Mouse (Mus musculus) embryonic facial prominence, embryonic 11.5 days (tissue): ENCODE data around the gene Adipoq. TPM values are rescaled to one million over a fixed set of nuclear protein-coding genes. Genes with fewer than 3 reads are reported as not detected.

ENCODE experiments used
- ATAC-seq: fragments of 200-750 bp; cut with Nextera tagmentation; replicated peaks from 2 replicates; pipeline ENCODE4 v1.8.0; 2017; ENCODE audit warnings: low read depth; ENCODE audit not compliant: insufficient number of reproducible peaks, low FRiP score, low TSS enrichment
- DNase-seq: peaks from one replicate; pipeline ENCODE4 v3.0.0-alpha.2; 2015; ENCODE audit warnings: low spot score
- H3K27ac ChIP-seq: fragments of 300-500 bp; sonication (generic); replicated peaks from 2 replicates; pipeline ENCODE4 v1.5.1; 2014; ENCODE audit warnings: mild to moderate bottlenecking, low read depth, low read length, control low read depth
- H3K27me3 ChIP-seq: fragments of 300-500 bp; sonication (generic); 2 replicates; pipeline ENCODE4 v1.6.1; 2014; ENCODE audit warnings: mild to moderate bottlenecking, low read length, moderate library complexity, mixed read lengths; ENCODE audit not compliant: control insufficient read depth, insufficient read depth
- H3K36me3 ChIP-seq: fragments of 300-500 bp; sonication (generic); replicated peaks from 2 replicates; pipeline ENCODE4 v1.6.1; 2014; ENCODE audit warnings: low read depth, mild to moderate bottlenecking, low read length, moderate library complexity, mixed read lengths; ENCODE audit not compliant: control insufficient read depth, insufficient read depth
- H3K4me1 ChIP-seq: fragments of 300-500 bp; sonication (generic); 2 replicates; pipeline ENCODE4 v1.6.1; 2014; ENCODE audit warnings: low read length, mixed read lengths; ENCODE audit not compliant: control insufficient read depth, insufficient read depth
- H3K4me2 ChIP-seq: fragments of 300-500 bp; sonication (generic); 2 replicates; pipeline ENCODE4 v1.6.1; 2014; ENCODE audit warnings: low read depth, mild to moderate bottlenecking, control low read depth, low read length, moderate library complexity
- H3K4me3 ChIP-seq: fragments of 300-500 bp; sonication (generic); 2 replicates; pipeline ENCODE4 v1.5.1; 2014; ENCODE audit warnings: low read depth, low read length, control low read depth
- H3K9ac ChIP-seq: fragments of 300-500 bp; sonication (generic); replicated peaks from 2 replicates; pipeline ENCODE4 v1.6.1; 2014; ENCODE audit warnings: mild to moderate bottlenecking, control low read depth, low read length
- H3K9me3 ChIP-seq: fragments of 300-500 bp; sonication (generic); replicated peaks from 2 replicates; pipeline ENCODE4 v1.6.1; 2016; ENCODE audit warnings: mild to moderate bottlenecking, low read length, inconsistent platforms, mixed read lengths; ENCODE audit not compliant: control insufficient read depth
- microRNA-seq: library from miRNA; unstranded; fragments of <30 nt; microRNA quantifications from one replicate; pipeline ENCODE4, GENCODE M21; 2016; ENCODE audit warnings: borderline number of aligned reads
- polyA plus RNA-seq: library from polyadenylated mRNA; unstranded; fragments of >200 nt; fragmentation: Nextera tagmentation; extraction: Ambion mirVana; gene quantifications from 2 replicates; pipeline ENCODE4 v1.2.1, GENCODE M21; 2014

The Adipoq gene
- polyA plus RNA-seq, 1 experiment from 2014 or later = not detected

DNA sequence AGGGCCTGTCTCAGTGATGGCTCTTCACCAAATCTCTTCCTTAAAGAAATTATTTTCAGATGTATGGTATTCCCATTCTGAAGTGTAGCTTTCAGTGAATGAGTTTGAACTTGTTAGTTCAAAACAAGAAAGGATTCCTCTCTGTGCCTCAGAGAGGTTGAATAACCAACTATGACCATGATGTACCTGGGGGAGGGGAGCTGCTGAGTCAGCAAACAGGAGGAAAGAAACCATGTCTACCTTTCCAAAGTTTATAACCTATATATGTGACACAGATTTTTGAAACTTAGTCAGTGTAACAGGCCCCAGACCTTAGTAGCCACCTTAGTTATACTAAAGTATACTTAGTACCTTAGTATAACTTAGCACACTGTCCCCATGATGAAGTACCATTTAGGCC, 55.2 kb downstream of the Adipoq start:
- Histone ChIP-seq H3K4me2 (no peak overlapping the region), H3K27ac (no peak overlapping the region), H3K4me1 (no peaks in the 10 kb centered on the region), H3K36me3 (no peaks in the 10 kb centered on the region), H3K4me3 (no peak overlapping the region), H3K9ac (no peak overlapping the region), H3K9me3 (no peaks in the 10 kb centered on the region), H3K27me3 (no peaks in the 10 kb centered on the region)
- no peak for ATAC-seq
- DNase-seq = no peak

Small RNA genes within 50 kb of the gene (microRNA-seq; reads per million reads assigned to microRNA genes)
- 1.4 reads per million for gene Gm49346

Other genes starting within 250 kb of the Adipoq start
- 0.25 TPM in 1 of 2 replicates, not detected in the other for gene Fetub, start 228.2 kb upstream of the Adipoq start, polyA plus RNA-seq
- gene Hrg, start 195.5 kb upstream of the Adipoq start, polyA plus RNA-seq = not detected in 2 replicates
- gene Kng2, start 117.1 kb upstream of the Adipoq start, polyA plus RNA-seq = not detected in 2 replicates
- not detected in 2 replicates for gene Kng1, start 88.7 kb upstream of the Adipoq start, polyA plus RNA-seq
- 278 and 280 TPM in 2 replicates for gene Eif4a2, start 39.1 kb upstream of the Adipoq start, polyA plus RNA-seq
- 235 and 245 TPM in 2 replicates for gene Rfc4, start 18.8 kb upstream of the Adipoq start, polyA plus RNA-seq
- gene St6gal1, start 78.2 kb downstream of the Adipoq start, polyA plus RNA-seq = 34.9 and 36.6 TPM in 2 replicates